Mouse (Mus musculus): ENCODE data around the gene Nr1i3. TPM values are rescaled to one million over a fixed set of nuclear protein-coding genes. Genes with fewer than 3 reads are reported as not detected.
A peak's percentile ranks its signal among the peaks of the same experiment; 100 is the strongest.

The Nr1i3 gene
- polyA plus RNA-seq, 1 experiment: not detected

DNA sequence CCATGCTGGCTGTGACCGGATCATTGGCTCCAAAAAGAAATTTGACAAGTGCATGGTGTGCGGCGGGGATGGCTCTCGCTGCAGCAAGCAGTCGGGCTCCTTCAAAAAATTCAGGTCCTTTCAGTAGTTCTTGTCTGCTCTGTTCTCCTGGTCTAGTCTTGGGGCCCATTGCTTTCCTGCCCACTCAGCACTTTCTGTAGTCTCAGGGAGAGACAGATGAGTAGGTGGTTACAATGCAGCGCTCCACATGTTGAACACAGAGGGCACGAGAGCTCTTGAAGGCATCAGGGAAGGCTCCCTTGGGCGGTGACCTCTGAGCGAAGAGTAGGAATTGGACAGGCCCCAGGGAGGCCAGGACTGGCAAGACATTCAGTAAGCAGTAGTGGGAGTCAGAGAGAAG, 44.0 kb downstream of the Nr1i3 start:
- Histone ChIP-seq H3K27me3 (ENCODE audit: control insufficient read depth, insufficient read depth, low read length, poor library complexity, severe bottlenecking) (no peaks in the 10 kb centered on the region), H3K36me3 (ENCODE audit: control insufficient read depth, insufficient read depth, low read length, poor library complexity, severe bottlenecking) (no peaks in the 10 kb centered on the region), H3K9me3 (replicated peaks; ENCODE audit: control insufficient read depth, insufficient read depth, low read length, poor library complexity, severe bottlenecking) (no peaks in the 10 kb centered on the region), H3K27ac (ENCODE audit: insufficient read depth, low read length) (no peak overlapping the region), H3K4me3 (ENCODE audit: low read depth, low read length) (no peak overlapping the region), H3K9ac (ENCODE audit: low read depth, poor library complexity, severe bottlenecking) (no peak overlapping the region), H3K4me1 (ENCODE audit: control insufficient read depth, insufficient read depth, low read length) (no peaks in the 10 kb centered on the region)
- TF ChIP-seq POLR2A (IDR thresholded peaks at IDR 0.05; ENCODE audit: insufficient read depth, low read length) (no peak), EP300 (IDR thresholded peaks at IDR 0.05; ENCODE audit: insufficient read depth, low read depth, low read length) (no peak), CTCF (IDR thresholded peaks at IDR 0.05; ENCODE audit: low read depth, low read length) (no peak)

DNA sequence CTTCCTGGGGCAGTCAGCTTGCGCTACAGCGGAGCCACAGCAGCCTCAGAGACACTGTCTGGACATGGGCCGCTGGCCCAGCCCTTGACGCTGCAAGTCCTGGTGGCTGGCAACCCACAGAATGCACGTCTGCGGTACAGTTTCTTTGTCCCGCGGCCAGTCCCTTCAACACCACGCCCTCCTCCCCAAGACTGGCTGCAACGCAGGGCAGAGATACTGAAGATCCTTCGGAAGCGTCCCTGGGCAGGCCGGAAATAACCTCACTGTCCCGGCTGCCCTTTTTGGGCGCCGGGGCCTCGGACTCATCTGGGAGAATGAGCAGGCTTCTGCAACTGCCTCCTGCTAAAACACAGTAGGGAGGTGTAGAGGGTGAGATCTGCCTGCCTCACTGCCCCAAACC, 45.2 kb downstream of the Nr1i3 start:
- no peaks in the 10 kb centered on the region for H3K9me3 ChIP-seq (replicated peaks; ENCODE audit: control insufficient read depth, insufficient read depth, low read length, poor library complexity, severe bottlenecking)
- H3K27ac ChIP-seq (ENCODE audit: insufficient read depth, low read length): no peak overlapping the region
- no peaks in the 10 kb centered on the region for H3K36me3 ChIP-seq (ENCODE audit: control insufficient read depth, insufficient read depth, low read length, poor library complexity, severe bottlenecking)
- H3K9ac ChIP-seq (ENCODE audit: low read depth, poor library complexity, severe bottlenecking): no peak overlapping the region
- no peak for TF ChIP-seq EP300 (IDR thresholded peaks at IDR 0.05; ENCODE audit: insufficient read depth, low read depth, low read length)
- TF ChIP-seq CTCF (IDR thresholded peaks at IDR 0.05; ENCODE audit: low read depth, low read length): no peak
- TF ChIP-seq POLR2A (IDR thresholded peaks at IDR 0.05; ENCODE audit: insufficient read depth, low read length): no peak
- H3K4me3 ChIP-seq (ENCODE audit: low read depth, low read length): peak overlapping the region; percentile 21
- no peaks in the 10 kb centered on the region for H3K27me3 ChIP-seq (ENCODE audit: control insufficient read depth, insufficient read depth, low read length, poor library complexity, severe bottlenecking)
- no peaks in the 10 kb centered on the region for H3K4me1 ChIP-seq (ENCODE audit: control insufficient read depth, insufficient read depth, low read length)

DNA sequence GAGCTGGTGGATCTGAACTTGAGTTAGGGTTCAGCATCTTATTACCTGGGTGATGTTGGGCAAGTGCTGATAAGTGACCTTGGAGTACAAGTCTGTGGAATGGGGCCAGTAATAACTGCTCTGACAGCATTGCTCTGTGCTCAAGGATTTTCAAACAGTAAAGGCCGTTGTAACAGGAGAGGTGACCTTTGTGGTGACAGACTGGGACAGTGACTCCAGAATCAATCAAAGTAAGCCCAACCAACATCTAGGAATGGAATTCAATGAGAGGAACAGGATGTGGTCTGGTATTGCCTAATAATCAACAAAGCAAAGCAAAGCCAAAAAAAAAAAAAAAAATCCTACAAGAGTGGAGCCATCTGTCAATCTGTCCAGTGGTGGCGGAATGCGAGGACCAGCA, 46.5 kb downstream of the Nr1i3 start:
- no peaks in the 10 kb centered on the region for H3K9me3 ChIP-seq (replicated peaks; ENCODE audit: control insufficient read depth, insufficient read depth, low read length, poor library complexity, severe bottlenecking)

DNA sequence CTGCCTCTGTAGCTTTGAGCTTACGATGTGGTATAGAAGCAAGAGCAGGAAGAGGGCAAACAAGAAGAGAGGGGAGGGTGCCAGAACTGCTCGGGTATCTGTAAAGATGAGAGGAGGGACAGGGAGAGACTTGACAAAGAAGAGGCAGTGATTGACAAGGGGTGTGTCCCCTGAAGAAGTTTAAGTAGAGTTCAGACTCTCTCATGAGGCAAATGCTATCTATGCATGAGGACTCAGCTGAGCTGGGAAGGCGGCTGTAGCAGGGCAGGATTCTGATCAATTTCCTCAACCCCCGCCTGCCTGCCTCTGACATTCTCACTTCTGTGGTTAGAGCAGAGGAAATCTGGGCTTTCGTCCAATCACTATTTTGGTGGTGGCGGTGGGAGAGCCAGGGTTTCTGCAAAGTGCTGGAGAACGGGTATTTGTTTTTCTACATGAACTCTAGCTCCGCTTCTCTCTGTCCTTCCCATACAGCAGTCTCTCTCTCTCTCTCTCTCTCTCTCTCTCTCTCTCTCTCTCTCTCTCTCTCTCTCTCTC, 48.9 kb downstream of the Nr1i3 start:
- Histone ChIP-seq H3K27me3 (ENCODE audit: control insufficient read depth, insufficient read depth, low read length, poor library complexity, severe bottlenecking) (no peaks in the 10 kb centered on the region), H3K27ac (ENCODE audit: insufficient read depth, low read length) (no peak overlapping the region), H3K36me3 (ENCODE audit: control insufficient read depth, insufficient read depth, low read length, poor library complexity, severe bottlenecking) (no peaks in the 10 kb centered on the region), H3K4me1 (ENCODE audit: control insufficient read depth, insufficient read depth, low read length) (no peaks in the 10 kb centered on the region), H3K9me3 (replicated peaks; ENCODE audit: control insufficient read depth, insufficient read depth, low read length, poor library complexity, severe bottlenecking) (no peaks in the 10 kb centered on the region), H3K9ac (ENCODE audit: low read depth, poor library complexity, severe bottlenecking) (no peak overlapping the region), H3K4me3 (ENCODE audit: low read depth, low read length) (no peak overlapping the region)
- TF ChIP-seq EP300 (IDR thresholded peaks at IDR 0.05; ENCODE audit: insufficient read depth, low read depth, low read length) (no peak), CTCF (IDR thresholded peaks at IDR 0.05; ENCODE audit: low read depth, low read length) (no peak), POLR2A (IDR thresholded peaks at IDR 0.05; ENCODE audit: insufficient read depth, low read length) (no peak)

More for the DNA sequence above, 46.5 kb downstream of the Nr1i3 start:
- H3K27ac ChIP-seq (ENCODE audit: insufficient read depth, low read length): no peak overlapping the region
- H3K4me3 ChIP-seq (ENCODE audit: low read depth, low read length): no peak overlapping the region
- no peaks in the 10 kb centered on the region for H3K4me1 ChIP-seq (ENCODE audit: control insufficient read depth, insufficient read depth, low read length)
- no peaks in the 10 kb centered on the region for H3K27me3 ChIP-seq (ENCODE audit: control insufficient read depth, insufficient read depth, low read length, poor library complexity, severe bottlenecking)
- TF ChIP-seq CTCF (IDR thresholded peaks at IDR 0.05; ENCODE audit: low read depth, low read length) (no peak), EP300 (IDR thresholded peaks at IDR 0.05; ENCODE audit: insufficient read depth, low read depth, low read length) (no peak), POLR2A (IDR thresholded peaks at IDR 0.05; ENCODE audit: insufficient read depth, low read length) (no peak)
- H3K36me3 ChIP-seq (ENCODE audit: control insufficient read depth, insufficient read depth, low read length, poor library complexity, severe bottlenecking): no peaks in the 10 kb centered on the region
- no peak overlapping the region for H3K9ac ChIP-seq (ENCODE audit: low read depth, poor library complexity, severe bottlenecking)

DNA sequence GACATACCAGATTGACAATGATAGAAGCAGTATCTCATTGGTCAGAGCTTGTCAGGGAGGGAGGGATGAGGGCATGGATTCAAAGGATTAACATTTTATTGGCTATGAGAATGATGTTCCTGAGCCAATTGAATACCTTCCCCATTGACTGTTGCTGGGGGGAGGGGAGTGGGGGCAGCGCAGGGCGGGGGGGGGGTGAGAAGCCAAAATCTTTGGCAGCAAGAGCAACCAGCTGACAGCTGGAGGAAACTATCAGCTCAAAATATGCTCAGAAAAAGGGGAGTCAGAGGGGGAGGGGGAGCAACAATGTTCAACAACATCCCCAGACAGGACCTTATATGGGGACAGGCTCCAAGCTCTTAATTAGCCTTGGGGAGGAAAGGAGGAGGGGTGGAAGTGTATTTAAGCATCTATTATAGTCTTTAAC, 49.4 kb downstream of the Nr1i3 start:
- H3K9me3 ChIP-seq (replicated peaks; ENCODE audit: control insufficient read depth, insufficient read depth, low read length, poor library complexity, severe bottlenecking): no peaks in the 10 kb centered on the region
- H3K27ac ChIP-seq (ENCODE audit: insufficient read depth, low read length): no peak overlapping the region
- no peaks in the 10 kb centered on the region for H3K4me1 ChIP-seq (ENCODE audit: control insufficient read depth, insufficient read depth, low read length)
- no peaks in the 10 kb centered on the region for H3K27me3 ChIP-seq (ENCODE audit: control insufficient read depth, insufficient read depth, low read length, poor library complexity, severe bottlenecking)
- no peaks in the 10 kb centered on the region for H3K36me3 ChIP-seq (ENCODE audit: control insufficient read depth, insufficient read depth, low read length, poor library complexity, severe bottlenecking)
- TF ChIP-seq POLR2A (IDR thresholded peaks at IDR 0.05; ENCODE audit: insufficient read depth, low read length) (no peak), EP300 (IDR thresholded peaks at IDR 0.05; ENCODE audit: insufficient read depth, low read depth, low read length) (no peak), CTCF (IDR thresholded peaks at IDR 0.05; ENCODE audit: low read depth, low read length) (no peak)
- no peak overlapping the region for H3K4me3 ChIP-seq (ENCODE audit: low read depth, low read length)
- no peak overlapping the region for H3K9ac ChIP-seq (ENCODE audit: low read depth, poor library complexity, severe bottlenecking)

DNA sequence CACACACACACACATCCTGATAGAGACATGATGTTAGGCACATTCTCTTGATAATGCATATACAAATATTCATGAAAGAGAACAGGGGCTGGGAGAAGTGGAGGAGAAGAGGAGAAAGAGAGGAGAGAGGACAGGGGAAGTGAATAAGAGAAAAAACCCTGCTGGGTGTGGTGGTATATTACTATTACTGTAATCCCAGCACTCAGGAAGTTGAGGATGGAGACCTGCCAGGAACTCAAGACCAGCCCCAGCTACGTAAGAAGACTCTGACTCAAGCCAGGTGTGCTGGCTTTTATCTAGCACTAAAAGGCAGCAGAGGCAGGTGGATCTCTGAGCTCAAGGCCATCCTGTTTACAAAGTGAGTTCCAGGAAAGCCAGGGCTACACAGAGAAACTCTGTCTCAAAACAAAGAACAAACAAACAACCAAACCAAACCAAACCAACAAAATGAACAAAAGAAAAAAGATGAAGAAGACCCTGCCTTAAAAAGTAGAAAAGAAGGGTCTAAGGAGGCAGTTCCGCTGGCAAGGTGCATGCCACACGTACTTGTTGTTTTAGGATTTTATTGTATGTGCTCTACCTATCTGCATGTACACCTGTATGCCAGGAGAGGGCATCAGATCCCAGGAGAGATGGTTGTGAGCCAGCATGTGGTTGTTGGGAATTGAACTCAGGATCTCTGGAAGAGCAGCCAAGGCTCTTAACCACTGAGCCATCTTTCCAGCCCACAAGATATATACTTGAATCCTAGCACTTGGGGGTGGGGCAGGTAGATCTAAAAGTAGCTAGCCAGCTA, 50.1 kb downstream of the Nr1i3 start:
- Histone ChIP-seq H3K27ac (ENCODE audit: insufficient read depth, low read length) (no peak overlapping the region), H3K27me3 (ENCODE audit: control insufficient read depth, insufficient read depth, low read length, poor library complexity, severe bottlenecking) (no peaks in the 10 kb centered on the region), H3K36me3 (ENCODE audit: control insufficient read depth, insufficient read depth, low read length, poor library complexity, severe bottlenecking) (no peaks in the 10 kb centered on the region), H3K9me3 (replicated peaks; ENCODE audit: control insufficient read depth, insufficient read depth, low read length, poor library complexity, severe bottlenecking) (no peaks in the 10 kb centered on the region), H3K4me1 (ENCODE audit: control insufficient read depth, insufficient read depth, low read length) (no peaks in the 10 kb centered on the region), H3K9ac (ENCODE audit: low read depth, poor library complexity, severe bottlenecking) (no peak overlapping the region), H3K4me3 (ENCODE audit: low read depth, low read length) (no peak overlapping the region)
- TF ChIP-seq EP300 (IDR thresholded peaks at IDR 0.05; ENCODE audit: insufficient read depth, low read depth, low read length): no peak
- TF ChIP-seq CTCF (IDR thresholded peaks at IDR 0.05; ENCODE audit: low read depth, low read length): peak; percentile 19
